Mouse (Mus musculus) right cerebral cortex, postnatal 25 days (tissue): ENCODE results near the gene Aph1a.
A peak's percentile ranks its signal among the peaks of the same experiment; 100 is the strongest.
"Not testable (repeated sequence)": the region's sequence is repeated elsewhere in the genome, so short reads cannot be mapped to it uniquely, and the experiment has no call there.

Experiments used
- DNase-seq: peaks from one replicate; pipeline ENCODE4 v3.0.0; 2022

The Aph1a gene

DNA sequence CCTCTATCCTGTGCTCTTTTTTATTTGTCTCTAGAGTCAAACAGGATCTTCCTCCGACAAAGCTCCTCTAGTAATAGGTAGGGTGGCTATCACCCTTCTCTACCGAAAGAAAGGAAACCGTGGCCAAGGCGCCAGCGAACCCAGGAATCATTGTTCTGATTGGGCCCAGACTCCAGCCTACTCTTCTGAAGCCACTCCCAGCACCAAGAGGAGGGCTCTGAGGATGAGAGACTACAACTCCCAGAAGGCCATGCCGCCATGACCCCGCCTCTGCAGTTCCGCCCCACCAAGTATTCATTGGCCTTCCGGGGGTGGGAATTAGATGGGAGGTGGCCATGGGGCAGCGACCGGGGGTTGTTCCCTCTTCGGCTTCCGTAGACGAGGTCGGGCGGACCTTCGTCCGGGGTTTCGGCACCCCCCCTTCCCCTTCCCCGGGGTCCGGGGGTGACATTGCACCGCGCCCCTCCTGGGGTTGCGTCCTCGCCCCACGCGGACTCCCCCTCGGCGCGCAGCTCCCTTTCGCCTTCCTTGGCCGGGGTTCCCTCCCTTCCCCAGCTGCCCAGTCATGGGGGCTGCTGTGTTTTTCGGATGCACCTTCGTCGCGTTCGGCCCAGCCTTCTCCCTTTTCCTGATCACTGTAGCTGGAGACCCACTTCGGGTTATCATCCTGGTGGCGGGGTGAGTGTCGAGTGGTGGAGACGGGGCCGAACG lies at the start of gene Aph1a:
Gene Aph1a (plus strand): TSS at position 364 of the 711 bp plus-strand sequence.
- DNase-seq, result peak; percentile 96

DNA sequence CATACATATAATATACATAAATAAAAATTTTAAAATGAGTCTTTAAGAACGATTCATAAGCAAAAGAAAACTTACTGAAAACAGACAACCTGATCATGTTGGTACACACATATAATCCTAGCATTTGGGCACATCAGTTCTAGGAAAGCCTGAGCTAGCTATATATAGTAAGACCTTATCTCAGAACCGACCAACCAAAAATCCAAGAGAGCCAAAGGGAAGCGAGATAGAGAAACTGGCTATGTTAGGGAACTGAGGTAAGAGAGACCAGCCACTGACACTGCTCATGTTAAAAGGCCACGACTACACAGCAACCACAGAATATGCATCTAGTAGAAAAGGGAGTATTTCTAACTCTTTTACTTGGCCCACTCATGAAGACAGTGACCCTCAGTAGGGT lies 43.2 kb upstream of the Aph1a start:
- DNase-seq, result no peak

DNA sequence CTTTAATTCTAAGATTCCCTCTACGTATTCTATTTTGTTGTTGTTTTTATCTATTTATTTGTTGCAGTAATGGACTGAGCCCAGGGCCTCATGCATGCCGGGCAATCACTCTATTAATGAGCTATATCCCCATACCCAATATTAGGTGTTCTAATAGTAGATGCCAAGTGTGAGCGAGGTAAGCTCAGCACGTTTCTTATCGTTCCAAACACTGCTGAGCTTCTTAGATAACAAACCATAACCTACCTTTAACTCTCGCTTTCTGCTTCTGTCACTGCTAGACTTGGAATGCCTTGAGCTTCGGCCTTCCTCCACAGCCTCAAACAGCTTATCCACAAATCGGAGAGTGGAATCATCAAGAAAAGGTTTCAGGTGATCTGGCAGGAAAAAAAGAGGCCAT lies 42.5 kb upstream of the Aph1a start:
- no peak for DNase-seq

GRCm38 (mm10) chr3:95855502-95856089 lies 38.2 kb upstream of the Aph1a start, which contains the start of gene Prpf3:
TSS of gene Prpf3 (minus strand) at chr3:95855885.
- DNase-seq, result peak; percentile 95

- DNase-seq, result no peak
These were observed 37.7 kb upstream of the Aph1a start for GRCm38 (mm10) chr3:95856115-95856514.

DNA sequence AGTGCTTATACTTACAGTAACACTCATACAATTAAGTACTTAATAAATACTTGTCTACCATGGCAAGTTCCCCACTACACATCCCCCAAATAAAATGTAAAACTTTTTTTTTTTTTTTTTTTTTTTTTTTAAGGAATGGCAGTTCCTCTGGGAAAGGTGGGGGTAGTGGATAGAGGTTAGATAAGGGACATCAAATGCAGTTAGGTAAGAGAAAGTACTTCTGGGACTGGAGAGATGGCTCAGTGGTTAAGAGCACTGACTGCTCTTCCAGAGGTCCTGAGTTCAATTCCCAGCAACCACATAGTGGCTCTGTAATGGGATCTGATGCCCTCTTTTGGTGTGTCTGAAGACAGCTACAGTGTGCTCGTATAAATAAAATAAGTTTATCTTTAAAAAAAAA lies 36.7 kb upstream of the Aph1a start:
- DNase-seq, result not testable (repeated sequence)

DNA sequence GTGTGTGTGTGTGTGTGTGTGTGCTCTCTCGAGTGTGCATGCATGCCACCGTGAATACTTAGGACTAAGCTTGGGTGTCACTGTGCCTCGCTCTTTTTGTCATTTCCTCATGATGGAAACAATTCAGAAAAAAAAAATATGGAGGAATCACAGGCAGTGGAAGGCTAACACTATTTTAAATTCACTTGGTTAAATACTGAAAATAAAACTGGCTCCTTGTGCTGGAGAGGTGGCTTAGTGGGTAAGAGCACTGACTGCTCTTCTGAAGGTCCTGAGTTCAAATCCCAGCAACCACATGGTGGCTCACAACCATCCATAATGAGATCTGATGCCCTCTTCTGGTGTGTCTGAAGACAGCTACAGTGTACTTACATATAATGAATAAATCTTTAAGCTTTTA lies 35.5 kb upstream of the Aph1a start:
- not testable (repeated sequence) for DNase-seq

GRCm38 (mm10) chr3:95860323-95860722 lies 33.4 kb upstream of the Aph1a start:
- no peak for DNase-seq

GRCm38 (mm10) chr3:95861216-95861615 lies 32.6 kb upstream of the Aph1a start:
- no peak for DNase-seq

GRCm38 (mm10) chr3:95861796-95862195 lies 32.0 kb upstream of the Aph1a start:
- no peak for DNase-seq

DNA sequence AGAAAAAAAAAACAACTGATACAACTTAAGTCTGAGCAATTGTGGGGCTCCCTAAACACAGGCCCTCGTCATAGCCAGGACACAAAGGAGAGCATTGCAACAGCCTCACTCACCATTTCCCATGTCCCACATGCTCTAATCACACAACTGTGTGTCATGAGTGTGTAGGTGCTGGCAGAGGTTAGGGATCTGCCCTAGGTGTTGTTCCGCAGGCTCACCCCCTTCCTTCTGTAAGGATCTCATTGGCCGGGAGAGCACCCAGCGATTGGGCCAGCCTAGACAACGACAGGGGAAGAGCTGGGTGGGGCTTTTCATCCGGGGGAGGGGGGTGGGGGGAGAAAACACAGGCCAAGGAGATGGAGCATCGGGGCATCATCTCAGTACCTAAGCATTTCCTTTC lies 30.2 kb upstream of the Aph1a start:
- no peak for DNase-seq

- DNase-seq, result peak; percentile 74
These were observed 28.7 kb upstream of the Aph1a start for GRCm38 (mm10) chr3:95865050-95865449.

DNA sequence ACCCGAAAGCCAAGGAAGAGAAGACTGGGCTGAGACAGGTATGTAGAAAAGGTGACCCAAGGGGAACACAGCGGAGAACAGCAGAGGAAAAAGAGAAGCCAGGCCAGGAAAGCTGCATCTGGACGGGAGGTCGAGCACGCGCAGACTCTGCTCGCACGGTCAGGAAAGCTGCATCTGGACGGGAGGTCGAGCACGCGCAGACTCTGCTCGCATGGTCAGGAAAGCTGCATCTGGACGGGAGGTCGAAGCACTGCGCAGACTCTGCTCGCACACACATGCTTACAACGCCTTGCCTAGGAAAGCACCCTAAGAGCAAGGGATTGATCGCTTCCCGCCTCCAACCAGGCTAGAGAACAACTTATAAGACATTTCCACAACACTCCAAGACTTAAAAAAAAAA lies 28.2 kb upstream of the Aph1a start:
- DNase-seq, result no peak

DNA sequence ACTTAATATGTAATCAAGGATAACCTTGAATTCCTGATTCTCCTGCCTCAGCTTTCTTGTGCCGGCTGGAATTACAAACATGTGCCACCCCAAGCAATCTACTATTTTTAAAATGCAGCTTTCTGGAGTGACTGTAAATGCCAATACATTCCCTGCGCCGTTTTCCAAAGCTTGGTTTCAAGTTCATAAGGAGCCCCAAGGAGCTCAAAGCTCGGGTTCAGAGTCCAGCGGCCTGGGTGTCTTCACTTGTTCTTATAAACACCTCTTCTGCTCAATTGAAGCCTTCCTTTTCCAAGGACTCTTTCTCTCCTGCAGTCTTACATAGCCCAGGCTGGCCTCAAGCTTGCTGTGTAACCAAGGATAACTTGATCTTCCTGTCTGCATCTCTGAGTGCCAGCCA lies 27.7 kb upstream of the Aph1a start:
- no peak for DNase-seq

- no peak for DNase-seq
These were observed 26.4 kb upstream of the Aph1a start for GRCm38 (mm10) chr3:95867408-95867807.

DNA sequence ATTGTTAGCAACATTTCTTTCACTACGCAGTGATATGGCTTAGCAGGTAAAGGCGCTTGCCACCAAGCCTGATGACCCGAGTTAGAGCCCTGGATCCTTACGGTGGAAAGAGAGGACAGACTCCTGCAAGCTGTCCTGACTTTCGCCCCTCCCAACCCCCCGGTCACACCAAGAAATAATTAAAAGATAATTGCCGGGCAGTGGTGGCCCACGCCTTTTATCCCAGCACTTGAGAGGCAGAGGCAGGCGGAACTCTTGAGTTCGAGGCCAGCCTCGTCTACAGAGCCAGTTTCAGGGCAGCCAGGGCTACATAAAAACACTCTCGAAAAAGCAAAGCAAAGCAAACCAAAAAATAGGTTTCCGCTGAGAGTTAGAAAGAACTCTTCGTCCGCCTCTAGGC lies 22.8 kb upstream of the Aph1a start:
- DNase-seq, result no peak

GRCm38 (mm10) chr3:95871392-95871867 lies 22.3 kb upstream of the Aph1a start, which contains the start of gene Mrps21:
TSS of gene Mrps21 (minus strand) at chr3:95871519.
- DNase-seq, result peak; percentile 89

GRCm38 (mm10) chr3:95872048-95872447 lies 21.7 kb upstream of the Aph1a start:
- no peak for DNase-seq

DNA sequence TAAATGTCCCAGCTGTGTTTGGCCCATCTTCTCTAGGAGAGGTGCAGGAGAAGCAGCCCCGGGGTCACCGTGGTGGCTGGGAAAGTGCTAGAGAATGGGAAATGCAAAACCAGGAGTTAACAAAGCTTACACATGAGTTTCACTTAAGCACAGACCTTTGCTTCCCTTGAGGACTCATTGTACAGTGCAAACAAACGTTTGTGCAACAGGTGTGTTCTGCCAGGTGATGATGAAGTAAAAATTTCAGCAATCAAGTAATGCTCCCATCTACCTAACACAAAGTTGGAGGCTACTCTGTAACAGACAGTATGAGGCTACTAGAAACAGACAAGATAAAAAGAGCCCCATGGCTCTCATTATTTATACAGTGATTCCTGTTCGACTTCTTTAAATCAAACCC lies 14.7 kb upstream of the Aph1a start:
- no peak for DNase-seq

- DNase-seq, result peak; percentile 95
These were observed 11.6 kb upstream of the Aph1a start, which contains the start of gene Ciart for GRCm38 (mm10) chr3:95881979-95882815. TSS of gene Ciart (minus strand) at chr3:95882251.

GRCm38 (mm10) chr3:95882816-95883425 lies 10.8 kb upstream of the Aph1a start:
- peak; percentile 58 for DNase-seq

DNA sequence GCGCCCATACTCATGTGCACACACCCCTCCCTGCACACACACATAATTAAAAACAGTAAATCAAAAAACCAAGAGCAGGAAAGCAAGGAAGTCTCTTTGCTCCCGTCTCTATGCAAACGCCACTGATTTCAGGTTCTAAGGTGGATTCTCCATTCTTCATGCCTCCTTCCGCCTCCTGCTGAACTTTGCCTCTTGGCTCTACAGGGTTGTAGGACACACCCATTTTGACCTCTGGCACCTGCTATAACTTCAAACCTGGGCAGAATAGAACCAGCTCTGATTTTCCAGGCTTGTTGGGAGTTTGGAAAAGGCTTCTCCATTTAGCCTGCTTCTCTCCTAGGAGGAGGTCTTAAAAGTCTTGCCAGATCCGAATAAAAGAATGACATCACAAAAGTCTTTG lies 9.4 kb upstream of the Aph1a start:
- no peak for DNase-seq

DNA sequence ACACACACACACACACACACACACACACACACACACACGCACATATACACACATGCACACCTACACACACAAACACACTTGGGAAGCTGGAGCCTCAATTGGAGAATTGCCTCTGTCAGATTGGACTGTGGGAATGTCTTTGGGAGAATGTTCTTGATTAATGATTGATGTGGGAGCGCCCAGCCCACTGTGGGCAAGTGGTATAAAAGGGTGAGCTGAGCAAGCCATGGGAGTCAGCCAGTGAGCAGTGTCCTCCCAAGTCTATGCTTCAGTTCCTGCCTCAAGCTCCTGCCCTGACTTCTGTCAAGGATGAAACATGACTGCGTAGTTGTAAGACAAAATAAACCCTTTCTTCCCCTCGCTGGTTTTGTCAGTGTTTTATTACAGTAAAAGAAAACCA lies 6.2 kb upstream of the Aph1a start:
- no peak for DNase-seq
